Mouse (Mus musculus) heart, adult 8-10 months (tissue): ENCODE results near the gene Gm10134. TPM values are rescaled to one million over a fixed set of nuclear protein-coding genes. Genes with fewer than 3 reads are reported as not detected.
"Not testable (repeated sequence)": the region's sequence is repeated elsewhere in the genome, so short reads cannot be mapped to it uniquely, and the experiment has no call there.

Experiments
- DNase-seq: peaks from one replicate; pipeline ENCODE4 v3.0.0; 2022; ENCODE audit warnings: low spot score
- total RNA-seq, 4 experiments: library from RNA; stranded (reverse); gene quantifications; 2 replicates each; pipeline ENCODE4 v1.2.4; 2022

Gene Gm10134
- total RNA-seq, 4 experiments from 2014 or later = 1.4 TPM; not detected in 2

DNA sequence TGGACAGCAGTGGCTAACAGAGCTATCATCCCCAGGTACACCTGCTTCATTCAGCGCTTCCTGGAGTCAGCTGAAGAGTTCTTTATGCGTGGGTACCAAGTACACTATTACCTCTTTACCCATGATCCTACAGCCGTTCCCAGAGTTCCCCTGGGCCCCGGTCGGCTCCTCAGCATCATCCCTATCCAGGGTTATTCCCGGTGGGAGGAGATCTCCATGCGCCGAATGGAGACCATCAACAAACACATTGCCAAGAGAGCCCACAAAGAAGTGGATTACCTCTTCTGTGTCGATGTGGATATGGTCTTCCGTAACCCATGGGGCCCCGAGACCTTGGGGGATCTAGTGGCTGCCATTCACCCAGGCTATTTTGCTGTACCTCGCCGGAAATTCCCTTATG, 1.2 kb upstream of the Gm10134 start:
- DNase-seq = no peak

DNA sequence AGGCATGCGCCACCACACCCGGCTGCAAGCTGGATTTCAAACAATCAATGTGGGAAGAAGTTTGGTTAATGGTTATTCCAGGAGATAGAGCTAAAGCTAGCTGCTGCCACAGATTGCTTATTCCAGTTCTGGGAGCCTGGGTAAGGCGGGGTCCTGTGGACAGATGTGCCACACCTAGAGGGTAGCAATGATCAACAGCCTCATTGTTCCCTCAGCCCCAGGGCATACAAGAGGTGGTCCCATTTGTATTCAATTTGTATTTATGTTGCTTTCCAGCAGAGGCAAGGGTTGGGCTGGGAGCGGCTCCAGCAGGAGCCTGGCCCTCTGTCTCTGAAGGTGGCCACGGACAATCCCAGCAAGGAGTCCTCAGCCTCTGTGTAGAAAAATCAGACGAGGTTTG, 396 bp downstream of the Gm10134 start:
- no peak for DNase-seq

DNA sequence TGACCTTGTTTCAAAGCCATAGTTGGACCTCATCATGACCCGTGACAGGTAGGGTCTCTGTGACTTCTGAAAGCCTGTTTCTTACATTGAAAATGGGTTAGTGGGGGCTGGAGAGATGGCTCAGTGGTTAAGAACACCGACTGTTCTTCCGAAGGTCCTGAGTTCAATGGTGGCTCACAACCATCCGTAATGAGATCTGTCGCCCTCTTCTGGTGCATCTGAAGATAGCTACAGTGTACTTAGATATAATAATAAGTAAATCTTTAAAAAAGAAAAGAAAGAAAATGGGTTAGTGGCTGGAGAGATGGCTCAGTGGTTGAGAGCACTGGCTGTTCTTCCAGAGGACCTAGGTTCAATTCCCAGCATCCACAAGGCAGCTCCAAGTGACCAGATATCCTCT, 5.7 kb downstream of the Gm10134 start:
- not testable (repeated sequence) for DNase-seq

DNA sequence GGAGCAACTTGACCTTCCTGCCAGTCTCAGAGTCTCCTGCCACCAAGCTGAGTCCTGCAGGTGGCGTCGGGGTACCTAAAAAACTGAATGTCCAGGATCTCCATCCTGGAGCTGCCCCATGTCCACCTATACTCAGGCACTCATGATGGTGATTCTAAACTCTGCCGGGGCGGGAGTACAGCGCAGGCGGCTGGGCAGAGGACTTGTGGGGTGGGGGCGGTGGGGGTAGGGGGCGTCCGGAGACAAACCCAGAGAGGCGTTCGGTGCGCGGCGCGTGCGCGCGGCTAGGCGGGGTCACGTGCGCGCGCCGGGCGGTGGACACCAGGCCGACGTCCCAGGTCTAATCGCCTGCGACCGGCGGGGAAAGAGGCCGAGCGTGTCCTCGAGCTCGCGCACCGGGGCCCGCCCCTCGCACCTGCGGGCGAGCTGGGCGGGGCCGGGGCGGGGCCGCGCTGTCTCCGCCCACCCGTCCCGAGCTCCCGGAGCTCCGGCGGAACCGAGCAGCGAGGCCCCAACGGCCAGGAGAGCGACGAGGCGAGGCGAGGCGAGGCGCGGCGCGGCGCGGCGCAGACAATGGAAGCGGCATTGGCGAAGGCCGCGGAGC, 7.0 kb downstream of the Gm10134 start, which contains the start of gene Ralgds:
Gene Ralgds (plus strand): TSS at position 328 of the 604 bp plus-strand sequence.
- DNase-seq = no peak

DNA sequence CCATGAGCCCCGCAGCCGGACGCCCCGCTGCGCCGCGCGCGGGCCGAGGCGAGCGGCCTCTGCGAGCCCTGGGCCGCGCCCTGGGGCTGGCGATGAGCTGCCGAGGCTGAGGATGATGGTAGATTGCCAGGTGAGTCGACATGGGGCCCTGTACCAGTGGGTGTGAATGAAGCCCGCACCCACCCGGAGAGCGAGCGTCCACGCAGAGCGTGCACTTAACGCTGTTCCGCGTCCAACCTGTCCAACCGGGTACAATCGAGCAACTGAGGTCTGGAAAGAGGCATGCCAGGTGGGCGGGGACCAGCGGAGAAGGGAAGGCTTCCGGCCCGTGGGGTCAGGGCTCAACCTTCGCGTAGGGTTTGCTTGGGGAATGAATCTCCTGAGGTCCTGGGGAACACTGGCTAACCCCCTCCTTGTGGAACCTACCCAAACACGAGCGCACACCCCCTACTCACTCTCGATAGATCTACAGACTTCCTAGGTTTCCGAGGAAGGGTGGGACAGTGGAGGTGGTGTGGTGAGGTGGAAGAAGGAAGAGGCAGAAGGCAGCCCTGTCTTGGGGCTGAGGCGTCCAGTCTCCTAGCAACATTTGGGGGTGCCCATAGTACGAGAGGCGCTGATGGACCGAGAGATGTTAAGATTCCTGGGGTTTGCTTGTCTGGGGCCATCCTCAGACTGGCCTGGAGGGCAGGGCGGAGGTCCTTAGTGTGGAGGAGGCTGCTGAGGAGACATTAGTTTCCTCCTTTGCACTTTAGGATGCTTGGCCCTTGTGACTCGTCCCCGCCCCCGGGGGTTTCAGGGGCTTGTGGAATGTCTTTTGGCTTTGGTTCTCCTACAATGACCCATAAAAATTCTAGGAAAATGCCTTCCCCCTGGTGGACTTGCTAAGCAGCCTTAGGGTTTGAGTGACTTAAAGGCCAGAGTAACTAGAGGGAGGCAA, 7.8 kb downstream of the Gm10134 start:
- DNase-seq = no peak

DNA sequence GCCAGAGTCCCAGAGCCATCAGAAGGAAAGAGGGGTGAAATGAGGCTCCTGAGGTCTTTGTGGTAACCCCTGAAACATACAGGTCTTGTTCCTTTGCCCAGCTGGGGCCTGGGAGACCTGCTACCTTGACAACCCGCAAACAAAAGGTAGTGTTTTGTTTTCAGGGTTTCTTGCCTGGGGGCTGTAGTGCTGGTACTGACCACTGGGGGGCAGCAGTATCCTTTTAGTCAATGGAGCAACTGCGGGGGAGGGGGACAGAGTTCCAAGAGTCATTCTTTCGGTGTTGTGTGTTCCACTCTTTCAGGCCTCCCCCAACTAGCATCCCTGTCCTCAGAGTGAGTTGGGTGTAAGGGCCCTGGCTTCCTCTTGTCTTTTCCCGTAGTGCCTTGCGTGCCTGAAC, 8.6 kb downstream of the Gm10134 start:
- peak; percentile 80 for DNase-seq

DNA sequence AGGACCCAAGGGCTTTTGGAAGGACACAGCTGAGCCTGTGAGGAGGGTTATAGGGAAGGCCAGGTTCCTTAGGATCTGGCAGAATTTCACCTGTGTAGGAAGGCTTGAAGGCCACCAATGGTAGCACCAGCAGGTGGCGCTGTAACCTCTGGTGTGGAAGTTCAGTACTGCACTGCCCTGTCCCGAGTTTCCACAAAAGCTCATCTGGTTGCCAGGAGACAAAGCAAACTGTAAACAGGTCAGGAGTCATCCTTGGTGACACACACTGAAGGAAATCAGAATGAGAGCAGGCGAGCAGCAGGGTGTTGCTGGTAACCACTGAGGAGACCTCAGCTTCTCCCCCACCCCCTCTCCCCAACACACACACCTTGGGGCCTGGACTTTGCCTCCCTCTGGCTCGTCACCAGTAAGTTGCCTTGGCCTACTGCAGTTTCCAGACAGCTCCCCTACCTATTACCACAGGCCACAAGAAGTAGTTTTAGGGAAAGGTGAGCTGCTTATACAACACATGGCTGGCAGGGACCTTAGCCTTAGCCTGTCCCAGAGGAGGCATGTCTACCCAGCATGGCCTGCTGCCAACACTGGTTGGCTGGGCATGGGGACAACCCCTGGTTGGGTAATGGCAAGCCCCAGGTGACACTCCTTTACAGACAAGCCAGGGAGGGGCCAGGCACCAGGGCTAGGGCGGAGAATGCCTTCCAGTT, 11.5 kb downstream of the Gm10134 start:
- peak; percentile 82 for DNase-seq

DNA sequence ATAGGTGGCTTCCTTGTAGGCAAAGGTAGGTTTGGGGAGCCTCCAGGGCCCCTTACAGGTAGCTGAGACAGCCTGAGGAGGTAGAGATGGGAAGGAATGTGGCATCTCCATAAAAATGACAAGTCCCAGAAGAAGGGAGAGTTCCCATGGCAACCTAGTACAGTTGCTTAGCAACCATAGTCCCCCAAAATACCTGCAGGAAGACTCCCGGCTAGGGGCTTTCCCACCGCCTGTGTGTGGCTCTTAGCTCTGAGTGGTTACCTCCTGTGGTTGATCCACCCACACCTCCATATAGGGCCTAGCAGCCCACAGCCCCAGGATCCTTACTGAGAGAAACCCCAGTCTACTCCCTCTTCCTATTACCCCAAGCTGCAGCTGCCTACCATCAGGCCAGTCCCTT, 12.3 kb downstream of the Gm10134 start:
- DNase-seq = no peak

DNA sequence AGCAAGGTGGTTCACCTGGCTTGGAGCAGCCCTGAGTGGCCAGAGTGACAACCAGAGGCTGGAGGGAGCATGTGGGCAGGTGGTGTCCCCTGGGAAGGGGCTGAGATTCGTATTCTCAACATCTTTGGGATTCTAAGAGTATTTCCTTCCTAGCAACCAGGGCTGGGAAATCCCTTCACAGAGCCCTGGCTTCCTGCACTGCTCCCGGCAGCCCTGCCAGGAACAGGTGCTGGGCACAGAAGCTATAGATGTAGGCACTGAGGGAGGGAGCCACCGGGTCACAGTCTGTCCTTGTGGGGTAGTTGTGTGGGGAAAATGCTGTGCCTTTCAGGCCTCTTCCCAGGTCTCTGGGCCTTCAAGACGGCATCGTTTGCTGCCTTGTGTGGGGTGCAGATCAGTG, 14.7 kb downstream of the Gm10134 start:
- no peak for DNase-seq

DNA sequence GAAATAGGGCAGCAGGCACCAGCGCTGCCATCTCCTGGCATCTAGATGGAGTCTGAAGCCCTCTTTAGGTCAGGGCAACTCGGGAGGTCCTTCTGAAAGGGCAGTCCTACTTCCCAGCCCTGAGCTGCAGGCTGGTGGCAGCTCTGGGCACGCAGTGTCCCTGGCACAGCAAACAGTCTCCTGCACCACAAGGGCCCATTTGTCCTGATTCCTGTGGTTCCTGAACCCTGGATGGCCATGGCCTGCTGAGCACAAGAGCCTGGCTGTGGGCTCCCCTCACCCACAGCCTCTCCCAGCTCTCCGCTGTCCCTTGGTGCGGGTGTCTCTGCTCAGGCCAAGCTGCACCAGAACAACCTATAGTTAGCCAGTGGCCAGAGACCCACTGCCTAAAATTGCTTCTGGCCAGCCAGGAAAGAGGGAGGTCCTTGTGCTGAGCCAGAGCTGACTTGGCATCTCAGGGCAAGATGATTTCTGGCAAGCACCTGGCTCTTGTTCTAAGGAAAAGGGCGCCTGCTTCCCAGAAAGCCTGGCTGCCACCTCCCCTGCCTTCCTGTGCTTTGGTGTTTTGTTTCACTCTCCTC, 15.8 kb downstream of the Gm10134 start:
- DNase-seq = no peak

DNA sequence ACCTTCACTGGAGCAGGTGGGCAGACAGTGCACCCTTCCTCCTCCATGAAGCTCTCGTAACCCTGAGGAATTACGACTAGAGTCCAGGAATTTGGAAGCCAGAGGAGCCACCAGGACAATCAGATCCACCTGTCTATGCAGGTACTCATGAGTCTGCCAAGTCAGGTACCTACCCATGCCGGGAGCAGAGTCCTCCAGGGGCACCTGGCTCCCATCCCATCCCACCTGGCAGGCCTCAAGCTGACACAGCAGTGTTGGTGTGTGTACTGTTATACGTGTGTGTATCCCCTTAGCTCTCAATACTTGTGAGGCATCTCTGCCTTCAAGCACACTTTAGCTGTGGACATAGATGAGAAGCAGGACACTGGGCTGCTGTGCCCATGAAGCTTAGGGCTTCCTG, 16.3 kb downstream of the Gm10134 start:
- no peak for DNase-seq

DNA sequence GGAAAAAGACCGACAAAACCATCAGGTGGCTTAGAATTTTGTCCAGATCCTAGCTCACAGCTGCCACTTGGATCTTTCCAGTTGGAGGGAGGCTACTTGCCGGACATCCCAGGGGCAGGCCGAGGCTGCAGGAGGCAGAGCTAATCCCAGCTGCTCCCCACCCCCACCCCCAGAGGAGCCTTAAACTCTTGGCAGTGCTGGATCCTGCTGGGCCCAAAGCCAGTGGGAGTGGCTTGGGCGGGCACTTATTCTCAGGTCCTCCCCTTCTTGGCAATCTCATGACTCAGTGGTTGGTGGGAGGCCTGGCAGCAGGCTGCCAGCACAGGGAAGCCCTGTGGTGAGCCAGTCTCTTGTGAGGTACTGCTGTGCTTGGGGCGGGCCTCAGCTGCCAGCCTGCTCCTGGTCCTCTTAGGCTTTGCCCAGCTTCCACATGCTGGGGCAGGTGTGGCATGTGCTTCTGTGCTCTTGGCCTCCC, 17.8 kb downstream of the Gm10134 start:
- peak; percentile 84 for DNase-seq

DNA sequence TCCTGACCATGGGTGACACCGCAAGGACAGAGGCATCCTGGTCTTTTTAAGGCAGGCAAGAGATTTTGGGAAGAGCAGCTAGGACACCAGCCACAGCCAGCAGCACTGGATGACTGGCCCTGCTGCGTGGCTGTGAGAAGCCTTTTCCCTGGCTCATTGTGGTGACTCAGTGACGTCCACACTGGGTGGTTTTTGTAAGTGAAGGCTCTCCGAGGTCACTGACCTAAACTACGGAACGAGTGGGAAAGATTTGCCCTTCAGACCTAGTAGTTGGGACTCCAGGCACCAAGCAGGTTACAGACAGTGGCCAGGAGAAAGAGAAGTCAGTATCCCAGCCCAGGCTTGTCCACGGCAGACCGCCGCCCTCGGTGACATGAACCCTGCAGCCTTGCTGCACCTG, 18.5 kb downstream of the Gm10134 start:
- no peak for DNase-seq

DNA sequence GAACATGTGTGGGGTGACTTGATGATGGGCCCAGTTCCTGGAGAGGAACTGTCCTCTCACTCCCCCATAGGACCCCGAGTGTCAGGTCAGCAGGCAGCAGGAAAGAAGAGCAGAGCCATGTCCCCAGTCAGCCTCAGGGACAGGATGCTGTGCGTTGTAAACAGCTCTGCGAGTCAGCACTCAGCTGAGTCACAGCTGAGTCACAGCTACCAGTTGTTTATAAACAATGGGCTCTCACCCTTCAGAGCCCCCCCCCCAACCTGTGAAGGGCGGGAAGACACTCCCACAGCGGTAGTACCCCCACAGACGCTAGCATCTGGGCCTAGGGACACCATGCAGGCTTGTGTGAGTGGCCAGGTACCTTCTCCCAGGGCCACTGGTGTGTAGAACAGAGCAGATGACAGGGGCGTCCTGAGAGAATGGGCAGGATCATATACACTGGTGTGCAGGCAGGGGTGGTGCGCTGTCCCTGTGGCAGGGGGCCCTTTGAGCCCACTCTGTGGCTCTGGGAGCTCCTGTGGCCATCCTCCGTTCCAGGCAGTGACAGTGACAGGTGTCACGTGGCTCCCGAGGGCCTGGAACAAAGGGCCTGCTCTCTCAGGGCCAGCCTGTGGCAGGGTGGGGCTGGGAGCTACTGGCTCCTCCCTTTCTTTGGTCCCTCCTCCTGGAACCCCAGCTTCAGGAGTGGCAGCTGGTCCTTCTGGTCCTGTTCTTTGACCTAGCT, 19.5 kb downstream of the Gm10134 start:
- DNase-seq = peak; percentile 78

DNA sequence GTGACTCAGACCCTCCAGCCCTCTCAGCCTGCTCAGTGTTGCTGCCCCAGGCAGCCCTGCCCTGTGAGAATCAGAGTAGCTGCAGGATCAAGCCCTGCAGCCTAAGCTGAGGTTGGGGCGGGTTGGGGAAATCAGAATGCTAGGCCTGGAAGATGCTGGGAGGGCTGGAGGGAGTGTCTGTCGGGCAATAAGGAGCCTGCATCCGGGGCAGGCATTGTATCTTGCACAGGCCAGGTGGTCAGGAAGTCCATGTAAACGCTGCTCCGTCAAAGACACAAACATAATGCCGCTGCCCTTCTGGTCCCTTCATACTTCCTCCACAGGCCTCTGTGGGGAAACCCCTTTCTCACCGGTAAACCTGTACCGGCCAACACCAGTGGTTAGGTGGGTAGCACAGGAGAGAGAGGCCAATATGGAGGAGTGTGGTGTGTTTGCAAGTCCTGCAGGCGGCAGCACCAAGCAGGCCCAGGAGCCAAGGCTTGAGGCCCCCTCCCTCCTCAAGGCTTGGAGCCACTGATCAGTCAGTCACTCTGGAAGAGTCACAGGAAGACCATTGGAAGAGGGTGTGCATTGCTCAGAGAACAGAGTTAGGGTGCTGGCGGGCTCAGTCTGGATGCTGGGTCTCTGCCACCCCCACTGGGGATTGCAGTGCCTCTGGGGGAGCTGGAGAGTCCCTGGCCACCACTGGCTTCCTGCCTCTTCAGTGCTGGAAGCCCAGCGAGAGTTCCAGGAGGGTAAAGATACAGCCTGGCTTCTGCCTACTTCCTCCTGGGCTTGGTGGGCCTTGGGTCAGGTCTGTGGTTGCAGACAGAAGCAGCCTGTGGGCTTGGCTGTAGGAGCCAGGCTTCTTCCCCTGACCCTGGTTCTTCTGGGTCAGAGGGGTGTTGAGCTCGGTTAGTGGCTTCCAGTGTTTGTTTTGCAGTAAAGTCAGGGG, 20.3 kb downstream of the Gm10134 start:
- no peak for DNase-seq

DNA sequence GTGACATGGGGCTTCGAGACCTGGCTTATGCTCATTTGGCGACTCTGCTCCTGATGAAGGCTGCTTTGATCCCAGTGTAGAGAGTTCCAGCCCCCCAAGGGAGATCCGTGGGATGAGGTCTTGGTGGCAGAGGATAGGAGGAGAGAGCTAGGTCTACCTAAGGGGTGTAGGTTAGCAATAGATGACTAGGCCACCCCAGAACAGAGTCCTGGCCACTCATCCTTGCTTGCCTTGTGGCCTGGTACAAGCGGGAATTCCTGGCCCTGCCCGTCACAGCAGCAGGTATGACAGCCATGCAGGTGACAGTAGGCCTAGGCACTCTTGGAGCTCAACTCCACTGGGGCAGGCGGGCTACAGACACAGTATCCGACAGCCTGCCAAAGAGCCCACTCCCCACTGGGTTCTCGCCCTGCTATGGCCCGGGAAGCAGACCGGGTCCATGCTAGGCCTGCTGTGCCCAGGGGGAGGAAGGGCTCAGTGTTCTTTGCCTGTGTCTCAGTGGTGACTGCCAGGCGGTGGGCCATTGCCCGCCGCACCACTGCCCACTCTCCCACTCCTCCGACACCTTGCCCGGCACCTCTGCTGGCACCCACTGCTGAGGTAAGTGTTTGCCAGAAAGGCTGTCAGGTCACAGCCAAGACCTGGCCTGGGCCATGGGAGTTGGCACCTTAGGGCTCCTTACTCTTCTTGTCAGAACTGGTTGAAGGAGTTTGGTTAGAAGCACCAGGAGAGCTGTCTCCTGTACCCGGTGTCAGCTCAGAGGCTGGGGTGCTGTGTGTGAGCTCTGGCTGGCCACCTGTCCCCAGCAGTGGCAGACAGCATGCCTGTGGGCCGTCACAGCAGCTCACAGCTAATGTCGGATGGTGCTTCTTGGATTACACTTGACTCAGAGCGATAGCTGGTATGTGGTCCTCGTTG, 21.8 kb downstream of the Gm10134 start:
- no peak for DNase-seq

DNA sequence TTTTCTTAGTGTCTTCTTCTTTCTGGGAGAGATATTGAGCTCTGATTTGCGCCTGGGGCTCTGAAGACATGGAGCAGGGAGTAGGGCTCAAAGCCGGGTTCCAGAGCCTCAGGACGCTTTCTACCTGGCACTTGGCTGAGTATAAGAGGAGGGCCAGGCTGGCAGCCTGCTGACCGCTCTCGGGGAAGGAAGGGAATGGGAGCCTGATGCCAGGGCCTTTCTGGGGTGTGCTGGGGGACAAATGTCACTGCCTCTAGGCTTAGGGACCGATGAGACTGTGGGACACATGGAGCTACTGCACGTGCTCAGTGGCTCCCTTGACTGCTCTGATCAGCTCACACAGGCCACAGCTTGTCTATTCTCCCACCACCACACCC, 22.4 kb downstream of the Gm10134 start:
- no peak for DNase-seq

DNA sequence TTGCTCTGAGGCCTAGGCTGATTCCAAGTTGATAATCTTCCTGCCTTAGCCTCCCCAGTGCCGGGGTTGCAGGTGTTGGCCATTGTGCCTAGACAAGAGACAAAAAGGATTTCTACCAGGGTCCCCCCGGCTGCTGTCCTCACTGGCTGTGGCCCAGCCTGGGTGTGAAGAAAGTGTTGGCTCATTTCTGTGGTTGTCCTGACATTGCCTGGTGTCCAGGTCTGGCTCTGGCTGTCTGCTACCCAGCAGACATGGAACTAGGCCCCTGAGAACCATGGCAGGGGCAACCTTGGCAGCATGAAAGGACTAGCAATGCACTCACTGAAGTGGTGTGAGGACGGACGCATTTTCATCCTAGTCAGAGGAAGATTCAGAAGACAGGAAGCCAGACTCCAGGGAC, 24.0 kb downstream of the Gm10134 start:
- DNase-seq = no peak

DNA sequence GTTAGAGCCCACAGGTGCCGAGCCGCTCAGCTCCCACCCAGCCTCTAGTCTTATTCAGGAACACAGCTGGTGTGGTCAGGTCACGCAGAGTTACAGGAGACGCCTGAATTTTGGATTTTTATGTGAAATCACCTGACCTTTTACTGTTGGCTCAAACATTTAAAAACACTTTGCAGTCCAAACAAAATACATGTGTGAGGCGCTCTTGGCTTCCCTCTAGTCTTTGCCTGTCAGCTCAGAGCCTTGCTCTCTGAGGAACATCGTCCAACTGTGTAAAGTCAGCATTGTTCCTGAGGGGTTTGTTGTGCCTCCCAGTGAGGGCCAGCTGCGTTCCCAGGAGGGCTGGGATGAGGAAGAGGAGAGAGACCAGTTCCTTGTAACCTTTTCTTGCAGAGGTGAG, 24.4 kb downstream of the Gm10134 start:
- peak; percentile 47 for DNase-seq
